Mouse (Mus musculus): ENCODE results near the gene Dab2ip.

GRCm38 (mm10) chr2:35623104-35623377 lies 65.0 kb downstream of the Dab2ip start:
- TF ChIP-seq POLR2A (IDR thresholded peaks at IDR 0.05; ENCODE audit: extremely low read depth, insufficient read depth, low read length) (no peak), CTCF (IDR thresholded peaks at IDR 0.05; ENCODE audit: low read depth, low read length) (no peak)

All from liver, adult 2 months (tissue).